Mouse (Mus musculus): Measurements from ENCODE around the gene Ybx3. TPM values are rescaled to one million over a fixed set of nuclear protein-coding genes. Genes with fewer than 3 reads are reported as not detected.

Ybx3 gene
- 26.0 and 27.1 TPM in 2 replicates for polyA plus RNA-seq (2014; fragmentation: Nextera tagmentation; extraction: Ambion mirVana)

GRCm38 (mm10) chr6:131388040-131389021 lies at the start of gene Ybx3:
Gene Ybx3, minus strand, starts transcription at chr6:131388476.
- Histone ChIP-seq H3K27me3 (ENCODE audit: control insufficient read depth, insufficient read depth, low read length) (no peaks in the 10 kb centered on the region), H3K27ac (ENCODE audit: low read depth, low read length) (peak within 1 kb of the TSS; percentile 70), H3K4me2 (ENCODE audit: low read depth, low read length) (peak within 1 kb of the TSS; percentile 90), H3K9me3 (ENCODE audit: control insufficient read depth, low read length) (no peaks in the 10 kb centered on the region), H3K4me1 (ENCODE audit: control insufficient read depth, insufficient read depth, low read length) (peaks cover 10% of the 10 kb centered on the region; the same call in 1 of the 2 replicates), H3K4me3 (ENCODE audit: low read depth, low read length) (peak within 1 kb of the TSS; percentile 86), H3K36me3 (ENCODE audit: control insufficient read depth, insufficient read depth, low read length) (no peaks in the 10 kb centered on the region), H3K9ac (replicated peaks; ENCODE audit: low read depth, low read length) (peak within 1 kb of the TSS; percentile 85)
- under 1% methylated on average over 49 of the region's 107 CpGs for WGBS
- ATAC-seq (ENCODE audit: low read depth) = peak; percentile 97

GRCm38 (mm10) chr6:131436626-131437025 lies 48.4 kb upstream of the Ybx3 start:
- Histone ChIP-seq H3K9ac (replicated peaks; ENCODE audit: low read depth, low read length) (no peak overlapping the region), H3K36me3 (ENCODE audit: control insufficient read depth, insufficient read depth, low read length) (no peaks in the 10 kb centered on the region), H3K9me3 (ENCODE audit: control insufficient read depth, low read length) (no peaks in the 10 kb centered on the region), H3K4me1 (ENCODE audit: control insufficient read depth, insufficient read depth, low read length) (no peaks in the 10 kb centered on the region), H3K27me3 (ENCODE audit: control insufficient read depth, insufficient read depth, low read length) (no peaks in the 10 kb centered on the region), H3K4me3 (ENCODE audit: low read depth, low read length) (no peak overlapping the region), H3K27ac (ENCODE audit: low read depth, low read length) (no peak overlapping the region), H3K4me2 (ENCODE audit: low read depth, low read length) (no peak overlapping the region)
- ATAC-seq (ENCODE audit: low read depth) = no peak

- Histone ChIP-seq H3K27ac (ENCODE audit: low read depth, low read length) (no peak overlapping the region), H3K9me3 (ENCODE audit: control insufficient read depth, low read length) (no peaks in the 10 kb centered on the region), H3K4me3 (ENCODE audit: low read depth, low read length) (peak overlapping the region; percentile 40; the same call in 1 of the 2 replicates), H3K27me3 (ENCODE audit: control insufficient read depth, insufficient read depth, low read length) (no peaks in the 10 kb centered on the region), H3K9ac (replicated peaks; ENCODE audit: low read depth, low read length) (no peak overlapping the region; the same call in 1 of the 2 replicates), H3K4me2 (ENCODE audit: low read depth, low read length) (peak overlapping the region; percentile 73), H3K36me3 (ENCODE audit: control insufficient read depth, insufficient read depth, low read length) (no peaks in the 10 kb centered on the region), H3K4me1 (ENCODE audit: control insufficient read depth, insufficient read depth, low read length) (no peaks in the 10 kb centered on the region)
- 0 out of 2 replicates have a peak, but pooled peaks have one; percentile 9 for ATAC-seq (ENCODE audit: low read depth)
- WGBS = 63% methylated on average over 1 of the region's 1 CpGs
Observed at GRCm38 (mm10) chr6:131434088-131434487, 45.8 kb upstream of the Ybx3 start.

- Histone ChIP-seq H3K27me3 (ENCODE audit: control insufficient read depth, insufficient read depth, low read length) (no peaks in the 10 kb centered on the region), H3K4me1 (ENCODE audit: control insufficient read depth, insufficient read depth, low read length) (no peaks in the 10 kb centered on the region), H3K9me3 (ENCODE audit: control insufficient read depth, low read length) (no peaks in the 10 kb centered on the region), H3K4me2 (ENCODE audit: low read depth, low read length) (peak overlapping the region; percentile 73), H3K9ac (replicated peaks; ENCODE audit: low read depth, low read length) (peak overlapping the region; percentile 70), H3K27ac (ENCODE audit: low read depth, low read length) (no peak overlapping the region), H3K36me3 (ENCODE audit: control insufficient read depth, insufficient read depth, low read length) (no peaks in the 10 kb centered on the region), H3K4me3 (ENCODE audit: low read depth, low read length) (peak overlapping the region; percentile 40)
- WGBS = 9% methylated on average over 32 of the region's 39 CpGs
- ATAC-seq (ENCODE audit: low read depth) = peak; percentile 84
Observed at GRCm38 (mm10) chr6:131433153-131434048, 45.1 kb upstream of the Ybx3 start.

- H3K27me3 ChIP-seq (ENCODE audit: control insufficient read depth, insufficient read depth, low read length) = no peaks in the 10 kb centered on the region
- no peaks in the 10 kb centered on the region for H3K36me3 ChIP-seq (ENCODE audit: control insufficient read depth, insufficient read depth, low read length)
- H3K4me2 ChIP-seq (ENCODE audit: low read depth, low read length) = no peak overlapping the region
- WGBS = 65% methylated on average over 3 of the region's 3 CpGs
- no peak overlapping the region for H3K27ac ChIP-seq (ENCODE audit: low read depth, low read length)
- no peaks in the 10 kb centered on the region for H3K4me1 ChIP-seq (ENCODE audit: control insufficient read depth, insufficient read depth, low read length)
- H3K4me3 ChIP-seq (ENCODE audit: low read depth, low read length) = no peak overlapping the region
- no peak overlapping the region for H3K9ac ChIP-seq (replicated peaks; ENCODE audit: low read depth, low read length)
- ATAC-seq (ENCODE audit: low read depth) = no peak
- no peaks in the 10 kb centered on the region for H3K9me3 ChIP-seq (ENCODE audit: control insufficient read depth, low read length)
Observed at GRCm38 (mm10) chr6:131421572-131421971, 33.3 kb upstream of the Ybx3 start.

- 87% methylated on average over 3 of the region's 3 CpGs for WGBS
- no peak for ATAC-seq (ENCODE audit: low read depth)
Observed at GRCm38 (mm10) chr6:131419614-131420013, 31.3 kb upstream of the Ybx3 start.

GRCm38 (mm10) chr6:131418770-131419169 lies 30.5 kb upstream of the Ybx3 start:
- Histone ChIP-seq H3K9ac (replicated peaks; ENCODE audit: low read depth, low read length) (no peak overlapping the region), H3K4me1 (ENCODE audit: control insufficient read depth, insufficient read depth, low read length) (no peaks in the 10 kb centered on the region), H3K27ac (ENCODE audit: low read depth, low read length) (no peak overlapping the region), H3K36me3 (ENCODE audit: control insufficient read depth, insufficient read depth, low read length) (no peaks in the 10 kb centered on the region), H3K27me3 (ENCODE audit: control insufficient read depth, insufficient read depth, low read length) (no peaks in the 10 kb centered on the region), H3K4me2 (ENCODE audit: low read depth, low read length) (no peak overlapping the region), H3K9me3 (ENCODE audit: control insufficient read depth, low read length) (no peaks in the 10 kb centered on the region), H3K4me3 (ENCODE audit: low read depth, low read length) (no peak overlapping the region)
- ATAC-seq (ENCODE audit: low read depth) = peak; percentile 46; the same call in 1 of the 2 replicates

More at GRCm38 (mm10) chr6:131419614-131420013, 31.3 kb upstream of the Ybx3 start:
- Histone ChIP-seq H3K36me3 (ENCODE audit: control insufficient read depth, insufficient read depth, low read length) (no peaks in the 10 kb centered on the region), H3K4me2 (ENCODE audit: low read depth, low read length) (no peak overlapping the region), H3K4me3 (ENCODE audit: low read depth, low read length) (no peak overlapping the region), H3K4me1 (ENCODE audit: control insufficient read depth, insufficient read depth, low read length) (no peaks in the 10 kb centered on the region), H3K27ac (ENCODE audit: low read depth, low read length) (no peak overlapping the region), H3K9ac (replicated peaks; ENCODE audit: low read depth, low read length) (no peak overlapping the region), H3K9me3 (ENCODE audit: control insufficient read depth, low read length) (no peaks in the 10 kb centered on the region), H3K27me3 (ENCODE audit: control insufficient read depth, insufficient read depth, low read length) (no peaks in the 10 kb centered on the region)

GRCm38 (mm10) chr6:131411116-131411843 lies 23.0 kb upstream of the Ybx3 start:
- WGBS = 93% methylated on average over 6 of the region's 6 CpGs
- ATAC-seq (ENCODE audit: low read depth) = no peak
- no peaks in the 10 kb centered on the region for H3K36me3 ChIP-seq (ENCODE audit: control insufficient read depth, insufficient read depth, low read length)
- H3K4me2 ChIP-seq (ENCODE audit: low read depth, low read length) = no peak overlapping the region
- H3K27me3 ChIP-seq (ENCODE audit: control insufficient read depth, insufficient read depth, low read length) = no peaks in the 10 kb centered on the region
- H3K9me3 ChIP-seq (ENCODE audit: control insufficient read depth, low read length) = no peaks in the 10 kb centered on the region
- no peak overlapping the region for H3K4me3 ChIP-seq (ENCODE audit: low read depth, low read length)
- no peak overlapping the region for H3K27ac ChIP-seq (ENCODE audit: low read depth, low read length)
- H3K4me1 ChIP-seq (ENCODE audit: control insufficient read depth, insufficient read depth, low read length) = no peaks in the 10 kb centered on the region
- no peak overlapping the region for H3K9ac ChIP-seq (replicated peaks; ENCODE audit: low read depth, low read length)

Data from neural tube, embryonic 14.5 days (tissue).